Mouse (Mus musculus) myocyte (in vitro differentiated cells): ENCODE measurements around the gene Stk10. TPM values are rescaled to one million over a fixed set of nuclear protein-coding genes. Genes with fewer than 3 reads are reported as not detected.

ENCODE experiments used
- H3K27me3 ChIP-seq: one replicate; pipeline ENCODE4 v1.6.1; 2011; ENCODE audit not compliant: control insufficient read depth, insufficient read depth, insufficient read length
- H3K36me3 ChIP-seq: one replicate; pipeline ENCODE4 v1.6.1; 2011; ENCODE audit not compliant: control insufficient read depth, insufficient read depth
- H3K4me2 ChIP-seq: one replicate; pipeline ENCODE4 v1.6.1; 2011; ENCODE audit warnings: low read depth, control low read depth
- H3K4me3 ChIP-seq: one replicate; pipeline ENCODE4 v1.5.1; 2011; ENCODE audit warnings: mild to moderate bottlenecking, control low read depth, moderate library complexity
- H3K79me2 ChIP-seq: one replicate; pipeline ENCODE4 v1.6.1; 2011; ENCODE audit not compliant: control insufficient read depth, insufficient read depth
- H3ac ChIP-seq: one replicate; pipeline ENCODE4 v1.6.1; 2011; ENCODE audit not compliant: control insufficient read depth, insufficient read length
- CEBPB ChIP-seq: IDR thresholded peaks from 2 replicates; pipeline ENCODE4 v1.6.1; 2011; ENCODE audit warnings: mild to moderate bottlenecking, moderate library complexity; ENCODE audit not compliant: poor library complexity, insufficient read depth, severe bottlenecking
- E2F4 ChIP-seq: IDR thresholded peaks from one replicate; pipeline ENCODE4 v1.6.1; 2011; ENCODE audit warnings: mild to moderate bottlenecking, control low read depth, moderate library complexity; ENCODE audit not compliant: insufficient read depth
- MAX ChIP-seq: IDR thresholded peaks from one replicate; pipeline ENCODE4 v1.6.1; 2011; ENCODE audit warnings: low read depth, mild to moderate bottlenecking, control low read depth
- MYOD1 ChIP-seq, 3 experiments: IDR thresholded peaks; one replicate each; pipeline ENCODE4 v1.6.1; 2011; ENCODE audit warnings: control low read depth in 2 of 3, low read depth in 2 of 3, mild to moderate bottlenecking in 2 of 3, moderate library complexity in 1 of 3; ENCODE audit not compliant: insufficient read length in 2 of 3, control insufficient read depth in 1 of 3
- MYOG ChIP-seq, 3 experiments: IDR thresholded peaks; one replicate each; pipeline ENCODE4 v1.6.1; 2011; ENCODE audit warnings: control low read depth in 2 of 3, low read depth in 2 of 3, mild to moderate bottlenecking in 2 of 3; ENCODE audit not compliant: insufficient read length in 2 of 3, control insufficient read depth in 1 of 3, insufficient read depth in 1 of 3
- POLR2A ChIP-seq: IDR thresholded peaks from one replicate; pipeline ENCODE4 v1.6.1; 2011; ENCODE audit warnings: low read depth, mild to moderate bottlenecking, control low read depth, moderate library complexity; ENCODE audit not compliant: insufficient read length
- POLR2AphosphoS2 ChIP-seq: IDR thresholded peaks from one replicate; pipeline ENCODE4 v1.6.1; 2011; ENCODE audit warnings: low read depth, control low read depth; ENCODE audit not compliant: insufficient read length
- REST ChIP-seq: IDR thresholded peaks from one replicate; pipeline ENCODE4 v1.6.1; 2011; ENCODE audit warnings: mild to moderate bottlenecking, control low read depth, moderate library complexity; ENCODE audit not compliant: insufficient read depth, insufficient read length
- SRF ChIP-seq: IDR thresholded peaks from one replicate; pipeline ENCODE4 v1.6.1; 2011; ENCODE audit warnings: low read depth; ENCODE audit not compliant: control insufficient read depth, insufficient read length
- TCF12 ChIP-seq: IDR thresholded peaks from one replicate; pipeline ENCODE4 v1.6.1; 2011; ENCODE audit warnings: mild to moderate bottlenecking, control low read depth; ENCODE audit not compliant: poor library complexity, insufficient read depth, severe bottlenecking
- TCF3 ChIP-seq: IDR thresholded peaks from one replicate; pipeline ENCODE4 v1.6.1; 2011; ENCODE audit warnings: low read depth, control low read depth; ENCODE audit not compliant: insufficient read length
- USF1 ChIP-seq: IDR thresholded peaks from one replicate; pipeline ENCODE4 v1.6.1; 2011; ENCODE audit warnings: low read depth, mild to moderate bottlenecking, control low read depth, moderate library complexity
- polyA plus RNA-seq: library from polyadenylated mRNA; unstranded; fragments of >200 nt; fragmentation: generic; extraction: Trizol; gene quantifications from one replicate; pipeline ENCODE4 v1.2.1, GENCODE M21; 2012; ENCODE audit warnings: missing spikeins

The Stk10 gene
- polyA plus RNA-seq, 1 experiment: 7.1 TPM

- no peak overlapping the region for H3K4me2 ChIP-seq
- no peaks in the 10 kb centered on the region for H3K27me3 ChIP-seq
- H3K79me2 ChIP-seq: peaks cover 74% of the 10 kb centered on the region
- TF ChIP-seq MYOD1 (IDR thresholded peaks at IDR 0.05; ENCODE audit: control insufficient read depth in 1 of 3, insufficient read length in 2 of 3, low read depth in 2 of 3): no peak
- TF ChIP-seq TCF3: no peak
- TF ChIP-seq POLR2AphosphoS2: no peak
- no peak for TF ChIP-seq USF1
- no peak for TF ChIP-seq SRF
- TF ChIP-seq TCF12: no peak
- no peak for TF ChIP-seq CEBPB
- TF ChIP-seq E2F4: no peak
- no peak for TF ChIP-seq REST
- TF ChIP-seq MAX: no peak
- no peak for TF ChIP-seq POLR2A
- TF ChIP-seq MYOG (IDR thresholded peaks at IDR 0.05; ENCODE audit: control insufficient read depth in 1 of 3, insufficient read depth in 1 of 3, insufficient read length in 2 of 3, low read depth in 2 of 3): no peak
- no peak overlapping the region for H3K4me3 ChIP-seq
- H3ac ChIP-seq: no peak overlapping the region
- H3K36me3 ChIP-seq: no peaks in the 10 kb centered on the region
These were observed 44.1 kb upstream of the Stk10 start for GRCm38 (mm10) chr11:32488808-32489670.

GRCm38 (mm10) chr11:32491079-32491478, 42.0 kb upstream of the Stk10 start:
- Histone ChIP-seq H3K27me3 (no peaks in the 10 kb centered on the region), H3K36me3 (no peaks in the 10 kb centered on the region)

GRCm38 (mm10) chr11:32493312-32493711, 39.8 kb upstream of the Stk10 start:
- H3ac ChIP-seq: no peak overlapping the region
- no peak overlapping the region for H3K4me3 ChIP-seq
- no peaks in the 10 kb centered on the region for H3K36me3 ChIP-seq
- no peak for TF ChIP-seq MAX
- H3K27me3 ChIP-seq: no peaks in the 10 kb centered on the region
- peaks cover 80% of the 10 kb centered on the region for H3K79me2 ChIP-seq
- H3K4me2 ChIP-seq: no peak overlapping the region

More at GRCm38 (mm10) chr11:32491079-32491478, 42.0 kb upstream of the Stk10 start:
- H3K4me2 ChIP-seq: no peak overlapping the region
- H3K4me3 ChIP-seq: no peak overlapping the region
- TF ChIP-seq CEBPB (no peak), REST (no peak), POLR2AphosphoS2 (no peak), MYOD1 (IDR thresholded peaks at IDR 0.05; ENCODE audit: control insufficient read depth in 1 of 3, insufficient read length in 2 of 3, low read depth in 2 of 3) (no peak), MYOG (IDR thresholded peaks at IDR 0.05; ENCODE audit: control insufficient read depth in 1 of 3, insufficient read depth in 1 of 3, insufficient read length in 2 of 3, low read depth in 2 of 3) (no peak), TCF3 (no peak), TCF12 (no peak), MAX (no peak), USF1 (no peak), POLR2A (no peak), SRF (no peak)
- no peak overlapping the region for H3ac ChIP-seq
- peaks cover 81% of the 10 kb centered on the region for H3K79me2 ChIP-seq

GRCm38 (mm10) chr11:32495283-32495682, 37.8 kb upstream of the Stk10 start:
- Histone ChIP-seq H3K36me3 (no peaks in the 10 kb centered on the region), H3K79me2 (peaks cover 71% of the 10 kb centered on the region), H3K4me2 (no peak overlapping the region), H3K27me3 (no peaks in the 10 kb centered on the region), H3K4me3 (no peak overlapping the region), H3ac (no peak overlapping the region)
- TF ChIP-seq TCF3 (no peak), MYOD1 (IDR thresholded peaks at IDR 0.05; ENCODE audit: control insufficient read depth in 1 of 3, insufficient read length in 2 of 3, low read depth in 2 of 3) (no peak), POLR2A (no peak), E2F4 (no peak), CEBPB (no peak), USF1 (no peak), POLR2AphosphoS2 (no peak), REST (no peak), TCF12 (no peak), MAX (no peak), MYOG (IDR thresholded peaks at IDR 0.05; ENCODE audit: control insufficient read depth in 1 of 3, insufficient read depth in 1 of 3, insufficient read length in 2 of 3, low read depth in 2 of 3) (no peak), SRF (no peak)

GRCm38 (mm10) chr11:32498757-32499535, 34.2 kb upstream of the Stk10 start:
- Histone ChIP-seq H3K4me2 (no peak overlapping the region), H3K79me2 (peaks cover 43% of the 10 kb centered on the region), H3K4me3 (no peak overlapping the region), H3K36me3 (no peaks in the 10 kb centered on the region), H3ac (no peak overlapping the region), H3K27me3 (no peaks in the 10 kb centered on the region)
- TF ChIP-seq MYOD1 (IDR thresholded peaks at IDR 0.05; ENCODE audit: control insufficient read depth in 1 of 3, insufficient read length in 2 of 3, low read depth in 2 of 3) (no peak), USF1 (no peak), TCF3 (no peak), POLR2A (no peak), MAX (no peak), E2F4 (no peak), POLR2AphosphoS2 (no peak), SRF (no peak), REST (no peak), CEBPB (no peak), TCF12 (no peak), MYOG (IDR thresholded peaks at IDR 0.05; ENCODE audit: control insufficient read depth in 1 of 3, insufficient read depth in 1 of 3, insufficient read length in 2 of 3, low read depth in 2 of 3) (no peak)
